Mouse (Mus musculus) forebrain, embryonic 15.5 days (tissue): ENCODE data around the gene Togaram1. TPM values are rescaled to one million over a fixed set of nuclear protein-coding genes. Genes with fewer than 3 reads are reported as not detected.

Source experiments
- ATAC-seq: fragments of 200-750 bp; cut with Nextera tagmentation; replicated peaks from 2 replicates; pipeline ENCODE4 v1.8.0; 2017; ENCODE audit warnings: mild to moderate bottlenecking, moderate TSS enrichment, moderate library complexity
- H3K27ac ChIP-seq: fragments of 300-500 bp; sonication (generic); replicated peaks from 2 replicates; pipeline ENCODE4 v1.5.1; 2015; ENCODE audit warnings: mild to moderate bottlenecking, inconsistent platforms
- H3K27me3 ChIP-seq: fragments of 300-500 bp; sonication (generic); 2 replicates; pipeline ENCODE4 v1.6.1; 2015; ENCODE audit warnings: inconsistent platforms
- H3K36me3 ChIP-seq: fragments of 300-500 bp; sonication (generic); 2 replicates; pipeline ENCODE4 v1.6.1; 2015; ENCODE audit warnings: mild to moderate bottlenecking, inconsistent platforms
- H3K4me1 ChIP-seq: fragments of 300-500 bp; sonication (generic); 2 replicates; pipeline ENCODE4 v1.6.1; 2015; ENCODE audit warnings: inconsistent platforms
- H3K4me2 ChIP-seq: fragments of 300-500 bp; sonication (generic); replicated peaks from 2 replicates; pipeline ENCODE4 v1.6.1; 2015; ENCODE audit warnings: mild to moderate bottlenecking, inconsistent platforms
- H3K4me3 ChIP-seq: fragments of 300-500 bp; sonication (generic); 2 replicates; pipeline ENCODE4 v1.5.1; 2015; ENCODE audit warnings: mild to moderate bottlenecking, inconsistent platforms
- H3K9ac ChIP-seq: fragments of 300-500 bp; sonication (generic); replicated peaks from 2 replicates; pipeline ENCODE4 v1.6.1; 2015; ENCODE audit warnings: mild to moderate bottlenecking, inconsistent platforms
- H3K9me3 ChIP-seq: fragments of 300-500 bp; sonication (generic); 2 replicates; pipeline ENCODE4 v1.6.1; 2016; ENCODE audit warnings: inconsistent platforms
- WGBS: fragments of 180-500 bp; shearing (Covaris S2); methylation state at CpG from one replicate; pipeline ENCODE4 v1.1.7; 2015; ENCODE audit warnings: mixed read lengths; 5-methylcytosine and 5-hydroxymethylcytosine counted together
- polyA plus RNA-seq: library from polyadenylated mRNA; unstranded; fragments of >200 nt; fragmentation: Nextera tagmentation; extraction: Ambion mirVana; gene quantifications from 2 replicates; pipeline ENCODE4 v1.2.1, GENCODE M21; 2015

Togaram1 gene
- polyA plus RNA-seq, 1 experiment from 2014 or later, result 26.5 TPM

- Histone ChIP-seq H3K4me2 (no peak overlapping the region), H3K4me1 (peaks cover 27% of the 10 kb centered on the region), H3K9me3 (no peaks in the 10 kb centered on the region), H3K4me3 (no peak overlapping the region), H3K27ac (no peak overlapping the region), H3K27me3 (no peaks in the 10 kb centered on the region), H3K36me3 (peaks cover 22% of the 10 kb centered on the region), H3K9ac (no peak overlapping the region)
- WGBS, result 79% methylated on average over 6 of the region's 6 CpGs
- ATAC-seq, result no peak
Measured at GRCm38 (mm10) chr12:64975558-64975957, 10.0 kb downstream of the Togaram1 start.

DNA sequence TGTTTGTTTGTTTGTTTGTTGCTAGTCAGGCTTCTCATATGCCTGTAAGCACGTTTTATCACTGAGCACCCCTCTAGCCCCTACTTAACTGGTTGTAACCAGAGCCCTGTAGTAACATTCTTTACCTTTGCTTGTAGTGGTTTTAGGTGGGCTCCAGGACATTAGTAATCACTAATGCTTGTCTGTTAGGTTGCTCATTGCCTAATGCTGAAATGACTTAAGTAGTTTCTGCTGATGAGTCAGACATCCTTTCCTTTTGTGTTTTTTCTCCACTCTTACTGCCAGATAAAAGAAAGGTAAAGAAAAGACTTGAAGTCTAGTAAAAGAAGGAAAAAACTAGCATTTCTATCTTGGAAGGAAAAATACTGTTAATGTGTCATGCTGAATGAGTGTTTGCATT is 10.6 kb downstream of the Togaram1 start:
- no peaks in the 10 kb centered on the region for H3K27me3 ChIP-seq
- no peak overlapping the region for H3K27ac ChIP-seq
- ATAC-seq, result no peak
- H3K4me1 ChIP-seq, result peaks cover 21% of the 10 kb centered on the region
- H3K9ac ChIP-seq, result no peak overlapping the region
- H3K36me3 ChIP-seq, result peaks cover 23% of the 10 kb centered on the region
- 64% methylated on average over 1 of the region's 1 CpGs for WGBS
- no peak overlapping the region for H3K4me2 ChIP-seq
- no peak overlapping the region for H3K4me3 ChIP-seq
- H3K9me3 ChIP-seq, result no peaks in the 10 kb centered on the region

DNA sequence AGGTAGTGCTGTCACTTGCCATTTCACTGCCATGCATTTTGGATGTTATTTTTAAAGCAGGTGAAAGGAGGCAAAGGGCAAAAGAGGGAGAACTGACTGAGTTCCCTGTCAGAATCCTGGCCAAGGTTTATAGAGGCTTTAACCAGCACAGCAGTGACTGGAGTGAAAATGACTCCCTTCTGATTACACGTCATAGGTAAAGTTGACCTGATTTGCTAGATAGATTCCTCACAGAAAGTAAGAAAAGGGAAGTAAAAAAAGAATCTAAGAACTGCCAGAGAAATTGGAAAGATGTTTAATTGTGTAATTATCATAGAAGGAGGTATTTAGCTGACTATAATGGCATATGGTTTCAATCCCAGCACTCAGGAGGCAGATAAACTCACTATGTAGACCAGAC is 11.9 kb downstream of the Togaram1 start:
- Histone ChIP-seq H3K36me3 (peaks cover 25% of the 10 kb centered on the region), H3K9me3 (no peaks in the 10 kb centered on the region), H3K27me3 (no peaks in the 10 kb centered on the region), H3K9ac (no peak overlapping the region), H3K4me1 (peaks cover 10% of the 10 kb centered on the region; the same call in 1 of the 2 replicates), H3K27ac (no peak overlapping the region), H3K4me2 (no peak overlapping the region), H3K4me3 (no peak overlapping the region)
- WGBS, result 88% methylated on average over 1 of the region's 1 CpGs
- no peak for ATAC-seq

DNA sequence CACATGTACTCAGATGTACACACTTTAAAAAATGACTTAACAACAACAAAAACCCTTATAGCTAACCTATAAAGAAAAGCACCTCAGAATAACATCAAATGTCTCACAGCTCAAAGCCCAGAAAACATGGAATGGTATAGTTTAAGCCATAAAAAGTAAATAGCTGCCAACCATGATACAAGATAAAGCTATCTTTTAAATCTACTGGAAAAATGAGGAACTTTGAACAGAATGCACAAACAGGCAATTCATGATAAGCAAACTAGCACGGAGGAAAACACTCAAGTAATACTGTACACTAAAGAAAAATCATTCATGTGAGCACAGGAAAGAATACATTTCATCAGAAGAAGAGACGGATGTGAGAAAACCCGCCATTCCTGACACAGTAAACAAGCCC is 42.1 kb downstream of the Togaram1 start:
- Histone ChIP-seq H3K9me3 (no peaks in the 10 kb centered on the region), H3K27me3 (no peaks in the 10 kb centered on the region), H3K27ac (no peak overlapping the region), H3K4me3 (no peak overlapping the region), H3K4me1 (no peaks in the 10 kb centered on the region), H3K4me2 (no peak overlapping the region), H3K36me3 (peaks cover 62% of the 10 kb centered on the region), H3K9ac (no peak overlapping the region)
- no peak for ATAC-seq
- WGBS, result 90% methylated on average over 3 of the region's 3 CpGs

GRCm38 (mm10) chr12:65022842-65023241 is 57.2 kb downstream of the Togaram1 start:
- WGBS, result 98% methylated on average over 6 of the region's 6 CpGs
- Histone ChIP-seq H3K4me1 (no peaks in the 10 kb centered on the region), H3K4me3 (no peak overlapping the region), H3K4me2 (no peak overlapping the region), H3K27me3 (no peaks in the 10 kb centered on the region), H3K9me3 (no peaks in the 10 kb centered on the region), H3K9ac (no peak overlapping the region), H3K27ac (no peak overlapping the region), H3K36me3 (peaks cover 7% of the 10 kb centered on the region)
- ATAC-seq, result no peak

- 43% methylated on average over 8 of the region's 8 CpGs for WGBS
- peak; percentile 6; the same call in 1 of the 2 replicates for ATAC-seq
Measured at GRCm38 (mm10) chr12:65035839-65036189, 70.2 kb downstream of the Togaram1 start.

GRCm38 (mm10) chr12:65036190-65036870 is 70.7 kb downstream of the Togaram1 start, which contains the start of gene Prpf39:
TSS of gene Prpf39 (plus strand) at chr12:65036333.
- peak within 1 kb of the TSS; percentile 48 for H3K4me2 ChIP-seq
- peak; percentile 97 for ATAC-seq
- H3K9ac ChIP-seq, result peak within 1 kb of the TSS; percentile 81
- H3K36me3 ChIP-seq, result no peaks in the 10 kb centered on the region
- no peaks in the 10 kb centered on the region for H3K27me3 ChIP-seq
- H3K4me3 ChIP-seq, result peak within 1 kb of the TSS; percentile 70
- H3K27ac ChIP-seq, result peak within 1 kb of the TSS; percentile 82
- peaks cover 26% of the 10 kb centered on the region for H3K4me1 ChIP-seq
- H3K9me3 ChIP-seq, result no peaks in the 10 kb centered on the region
- under 1% methylated on average over 65 of the region's 65 CpGs for WGBS

More at GRCm38 (mm10) chr12:65035839-65036189, 70.2 kb downstream of the Togaram1 start:
- Histone ChIP-seq H3K4me3 (peak overlapping the region; percentile 70), H3K27ac (no peak overlapping the region), H3K9ac (no peak overlapping the region; the same call in 1 of the 2 replicates), H3K27me3 (no peaks in the 10 kb centered on the region), H3K4me2 (peak overlapping the region; percentile 48), H3K36me3 (no peaks in the 10 kb centered on the region), H3K4me1 (peaks cover 26% of the 10 kb centered on the region), H3K9me3 (no peaks in the 10 kb centered on the region)

- H3K4me1 ChIP-seq, result peaks cover 26% of the 10 kb centered on the region
- peak overlapping the region; percentile 70 for H3K4me3 ChIP-seq
- no peaks in the 10 kb centered on the region for H3K27me3 ChIP-seq
- H3K9me3 ChIP-seq, result no peaks in the 10 kb centered on the region
- H3K36me3 ChIP-seq, result no peaks in the 10 kb centered on the region
- no peak overlapping the region for H3K27ac ChIP-seq
- peak overlapping the region; percentile 48 for H3K4me2 ChIP-seq
- peak; percentile 42 for ATAC-seq
- H3K9ac ChIP-seq, result peak overlapping the region; percentile 81
- 15% methylated on average over 18 of the region's 18 CpGs for WGBS
Measured at GRCm38 (mm10) chr12:65036892-65037545, 71.4 kb downstream of the Togaram1 start.

DNA sequence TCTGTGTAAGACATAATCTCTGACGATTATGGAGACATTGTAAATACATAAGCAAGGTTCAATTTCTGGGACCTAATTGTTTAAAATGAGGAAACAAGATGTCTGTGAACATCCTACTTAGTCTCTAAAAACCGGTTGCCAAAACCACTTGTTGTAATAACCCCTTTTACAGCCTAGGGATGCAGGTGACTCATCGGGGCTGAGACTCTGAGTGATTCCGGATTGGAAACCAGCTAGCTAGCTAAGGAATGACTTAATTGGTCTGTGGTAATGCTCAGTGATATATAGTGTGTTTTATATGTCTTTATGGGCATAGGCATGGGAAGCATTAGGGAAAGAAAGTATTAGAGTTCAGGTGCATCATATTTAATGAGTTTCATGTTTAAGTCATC is 71.9 kb downstream of the Togaram1 start:
- Histone ChIP-seq H3K4me1 (peaks cover 26% of the 10 kb centered on the region), H3K9me3 (no peaks in the 10 kb centered on the region), H3K27me3 (no peaks in the 10 kb centered on the region), H3K36me3 (no peaks in the 10 kb centered on the region), H3K4me2 (peak overlapping the region; percentile 48), H3K27ac (no peak overlapping the region), H3K9ac (peak overlapping the region; percentile 81; the same call in 1 of the 2 replicates), H3K4me3 (peak overlapping the region; percentile 70)
- WGBS, result 44% methylated on average over 4 of the region's 4 CpGs
- ATAC-seq, result no peak

- Histone ChIP-seq H3K9ac (no peak overlapping the region), H3K27ac (no peak overlapping the region), H3K9me3 (no peaks in the 10 kb centered on the region), H3K4me2 (no peak overlapping the region), H3K4me3 (no peak overlapping the region), H3K4me1 (no peaks in the 10 kb centered on the region), H3K36me3 (peaks cover 26% of the 10 kb centered on the region), H3K27me3 (no peaks in the 10 kb centered on the region)
- ATAC-seq, result no peak
Measured at GRCm38 (mm10) chr12:65048799-65049198, 83.2 kb downstream of the Togaram1 start.

- Histone ChIP-seq H3K4me1 (no peaks in the 10 kb centered on the region), H3K27ac (no peak overlapping the region), H3K27me3 (no peaks in the 10 kb centered on the region), H3K9me3 (no peaks in the 10 kb centered on the region), H3K9ac (no peak overlapping the region), H3K4me2 (no peak overlapping the region), H3K36me3 (peaks cover 63% of the 10 kb centered on the region), H3K4me3 (no peak overlapping the region)
- 89% methylated on average over 2 of the region's 2 CpGs for WGBS
- ATAC-seq, result no peak
Measured at GRCm38 (mm10) chr12:65058203-65058602, 92.6 kb downstream of the Togaram1 start.

- Histone ChIP-seq H3K27ac (no peak overlapping the region), H3K36me3 (peaks cover 64% of the 10 kb centered on the region), H3K4me1 (no peaks in the 10 kb centered on the region), H3K4me3 (no peak overlapping the region), H3K4me2 (no peak overlapping the region), H3K9me3 (no peaks in the 10 kb centered on the region), H3K9ac (no peak overlapping the region), H3K27me3 (no peaks in the 10 kb centered on the region)
- no peak for ATAC-seq
Measured at GRCm38 (mm10) chr12:65061082-65061481, 95.5 kb downstream of the Togaram1 start.
